Mouse (Mus musculus) testis, adult 2 months (tissue): Measurements from ENCODE around the gene Polm. TPM values are rescaled to one million over a fixed set of nuclear protein-coding genes. Genes with fewer than 3 reads are reported as not detected.

Source experiments
- H3K27ac ChIP-seq: fragments of 200-500 bp; 2 replicates; pipeline ENCODE4 v1.5.1; 2012; ENCODE audit warnings: low read depth, low read length; ENCODE audit not compliant: control insufficient read depth, insufficient read depth
- H3K27me3 ChIP-seq: fragments of 200-500 bp; 2 replicates; pipeline ENCODE4 v1.6.1; 2012; ENCODE audit warnings: mild to moderate bottlenecking, low read length, moderate library complexity; ENCODE audit not compliant: control insufficient read depth, insufficient read depth
- H3K36me3 ChIP-seq: fragments of 200-500 bp; 2 replicates; pipeline ENCODE4 v1.6.1; 2012; ENCODE audit warnings: mild to moderate bottlenecking, low read length; ENCODE audit not compliant: control insufficient read depth, insufficient read depth
- H3K4me1 ChIP-seq: fragments of 200-500 bp; 2 replicates; pipeline ENCODE4 v1.6.1; 2012; ENCODE audit warnings: low read length; ENCODE audit not compliant: control insufficient read depth, insufficient read depth
- H3K4me3 ChIP-seq: fragments of 200-500 bp; 2 replicates; pipeline ENCODE4 v1.5.1; 2012; ENCODE audit warnings: low read depth, mild to moderate bottlenecking, low read length, moderate library complexity, mixed read lengths; ENCODE audit not compliant: control insufficient read depth
- CTCF ChIP-seq: fragments of 200-500 bp; IDR thresholded peaks from 2 replicates; pipeline ENCODE4 v1.5.1; 2012; ENCODE audit warnings: low read depth, mild to moderate bottlenecking, inconsistent platforms, low read length, moderate library complexity; ENCODE audit not compliant: control insufficient read depth, insufficient read depth, insufficient replicate concordance
- POLR2A ChIP-seq: fragments of 200-500 bp; IDR thresholded peaks from 2 replicates; pipeline ENCODE4 v1.6.1; 2012; ENCODE audit warnings: low read depth, mild to moderate bottlenecking, inconsistent platforms, low read length, moderate library complexity; ENCODE audit not compliant: control insufficient read depth
- polyA plus RNA-seq: library from polyadenylated mRNA; depleted of rRNA; stranded (reverse); fragments of >200 nt; gene quantifications from 2 replicates; pipeline ENCODE4 v1.2.3, GENCODE M21; 2012; rRNA removed

Polm gene
- polyA plus RNA-seq, result 2.3 and 3.0 TPM in 2 replicates

DNA sequence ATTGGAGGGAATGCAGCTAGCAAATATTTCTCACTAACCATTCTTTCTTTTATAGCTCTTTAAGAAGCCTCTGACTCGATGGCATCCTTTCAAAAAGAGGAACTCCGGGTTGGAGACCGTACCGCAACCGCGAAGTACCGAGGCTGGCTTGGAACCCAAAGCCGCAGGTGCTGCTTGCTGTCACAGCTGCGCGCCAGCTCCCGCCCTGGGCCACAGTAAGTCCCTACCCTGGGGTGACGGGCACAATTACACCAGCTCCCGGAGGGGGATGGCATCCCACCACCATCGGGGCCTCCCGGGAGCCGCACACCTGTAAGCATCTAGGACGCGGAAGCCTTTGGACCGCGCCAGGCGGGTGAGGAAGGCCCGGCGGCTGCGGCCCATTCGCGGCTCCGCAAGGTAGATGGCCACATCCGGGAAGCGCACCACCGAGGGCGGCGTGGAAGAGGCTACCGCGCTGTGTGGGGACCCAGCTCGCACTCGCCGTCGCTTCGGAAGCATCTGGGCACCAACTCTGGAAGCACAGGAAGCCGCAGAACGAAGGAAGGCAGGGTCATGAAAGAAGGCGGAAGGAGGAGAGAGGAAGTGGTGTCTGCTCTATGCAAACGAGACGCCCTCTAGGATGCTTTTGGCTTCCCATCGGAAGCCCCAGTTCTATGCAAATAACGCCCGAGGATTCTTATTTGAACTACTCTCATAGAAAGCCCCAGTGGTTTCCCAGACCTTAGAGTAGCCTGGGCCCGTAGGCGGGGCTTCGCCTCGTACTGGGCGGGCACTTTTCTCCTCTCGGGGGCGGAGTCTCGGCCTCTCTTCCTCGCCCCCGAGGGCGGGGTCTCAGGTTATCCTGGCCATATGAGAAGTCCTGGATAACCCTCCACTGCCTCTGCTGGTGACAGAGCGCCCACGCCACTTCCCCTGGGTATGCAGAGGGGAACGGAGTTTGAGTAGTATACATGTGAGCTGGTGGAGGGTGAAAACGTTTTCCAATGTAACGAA, at the start of gene Polm:
Gene Polm, minus strand, starts transcription at position 766 of the 996 bp plus-strand sequence.
- Histone ChIP-seq H3K36me3 (no peaks in the 10 kb centered on the region), H3K4me1 (peaks cover 7% of the 10 kb centered on the region), H3K27me3 (no peaks in the 10 kb centered on the region), H3K27ac (peak within 1 kb of the TSS; percentile 3; the same call in 1 of the 2 replicates), H3K4me3 (peak within 1 kb of the TSS; percentile 76)
- TF ChIP-seq CTCF (peak; percentile 59; the same call in 1 of the 2 replicates), POLR2A (no peak; the same call in 1 of the 2 replicates)

DNA sequence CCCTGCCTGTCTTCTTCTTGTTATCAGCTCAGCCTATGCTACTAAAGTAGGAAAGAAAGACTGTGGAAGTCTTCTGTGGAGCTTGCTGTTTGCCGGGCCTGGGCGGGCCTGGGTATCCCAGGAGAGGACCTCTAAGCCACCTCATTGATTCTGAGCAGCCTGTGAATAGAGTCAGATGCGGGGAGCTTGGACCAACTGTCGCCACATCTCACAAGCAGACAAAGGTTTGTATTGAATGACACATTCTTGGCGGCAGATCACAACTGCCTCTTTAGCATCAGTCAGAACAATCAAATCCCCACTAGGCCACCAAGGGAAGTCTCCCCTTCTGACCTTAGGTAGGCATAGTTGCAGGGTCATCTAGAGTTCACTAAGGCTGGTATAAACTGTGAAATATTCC, 49.4 kb upstream of the Polm start:
- TF ChIP-seq CTCF, result no peak
- TF ChIP-seq POLR2A, result no peak
- H3K4me3 ChIP-seq, result no peak overlapping the region
- peaks cover 3% of the 10 kb centered on the region for H3K4me1 ChIP-seq
- no peaks in the 10 kb centered on the region for H3K27me3 ChIP-seq
- H3K27ac ChIP-seq, result no peak overlapping the region
- no peaks in the 10 kb centered on the region for H3K36me3 ChIP-seq

GRCm38 (mm10) chr11:5886187-5886586, 48.4 kb upstream of the Polm start:
- H3K4me1 ChIP-seq, result peaks cover 3% of the 10 kb centered on the region
- no peaks in the 10 kb centered on the region for H3K27me3 ChIP-seq
- H3K36me3 ChIP-seq, result no peaks in the 10 kb centered on the region
- TF ChIP-seq POLR2A, result no peak
- peak; percentile 38; the same call in 1 of the 2 replicates for TF ChIP-seq CTCF
- no peak overlapping the region for H3K4me3 ChIP-seq
- no peak overlapping the region for H3K27ac ChIP-seq

- peaks cover 10% of the 10 kb centered on the region for H3K4me1 ChIP-seq
- TF ChIP-seq POLR2A, result no peak
- TF ChIP-seq CTCF, result no peak
These were observed 44.7 kb upstream of the Polm start for GRCm38 (mm10) chr11:5882518-5882917.

DNA sequence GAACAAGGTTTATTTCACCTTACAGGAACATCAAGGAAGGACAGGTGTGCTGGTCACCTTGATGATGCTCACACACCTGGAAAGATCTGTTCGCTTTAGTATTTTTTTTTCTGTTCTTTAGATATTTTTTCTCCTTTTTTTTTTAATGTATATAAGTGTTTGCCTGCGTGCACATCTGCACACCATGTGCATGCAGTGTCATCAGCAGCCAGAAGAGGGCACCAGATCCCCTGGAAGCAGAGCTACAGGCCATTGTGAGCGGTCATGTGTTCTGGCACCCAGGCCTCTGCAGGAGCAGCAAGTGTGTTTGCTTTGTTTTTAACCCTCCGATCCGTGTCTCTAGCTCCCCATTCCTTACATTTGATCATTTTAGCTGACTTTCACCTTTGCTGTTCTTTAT, 42.1 kb upstream of the Polm start:
- TF ChIP-seq POLR2A, result no peak
- TF ChIP-seq CTCF, result peak; percentile 84; the same call in 1 of the 2 replicates
- Histone ChIP-seq H3K36me3 (no peaks in the 10 kb centered on the region), H3K27ac (no peak overlapping the region), H3K4me1 (peaks cover 9% of the 10 kb centered on the region), H3K4me3 (no peak overlapping the region), H3K27me3 (no peaks in the 10 kb centered on the region)

More at GRCm38 (mm10) chr11:5882518-5882917, 44.7 kb upstream of the Polm start:
- Histone ChIP-seq H3K36me3 (no peaks in the 10 kb centered on the region), H3K27ac (no peak overlapping the region), H3K27me3 (no peaks in the 10 kb centered on the region), H3K4me3 (no peak overlapping the region)

- Histone ChIP-seq H3K4me3 (peak overlapping the region; percentile 97), H3K27ac (peak overlapping the region; percentile 88), H3K4me1 (peaks cover 9% of the 10 kb centered on the region), H3K27me3 (no peaks in the 10 kb centered on the region), H3K36me3 (no peaks in the 10 kb centered on the region)
- TF ChIP-seq POLR2A, result no peak
- no peak for TF ChIP-seq CTCF
These were observed 40.8 kb upstream of the Polm start for GRCm38 (mm10) chr11:5878661-5879060.

DNA sequence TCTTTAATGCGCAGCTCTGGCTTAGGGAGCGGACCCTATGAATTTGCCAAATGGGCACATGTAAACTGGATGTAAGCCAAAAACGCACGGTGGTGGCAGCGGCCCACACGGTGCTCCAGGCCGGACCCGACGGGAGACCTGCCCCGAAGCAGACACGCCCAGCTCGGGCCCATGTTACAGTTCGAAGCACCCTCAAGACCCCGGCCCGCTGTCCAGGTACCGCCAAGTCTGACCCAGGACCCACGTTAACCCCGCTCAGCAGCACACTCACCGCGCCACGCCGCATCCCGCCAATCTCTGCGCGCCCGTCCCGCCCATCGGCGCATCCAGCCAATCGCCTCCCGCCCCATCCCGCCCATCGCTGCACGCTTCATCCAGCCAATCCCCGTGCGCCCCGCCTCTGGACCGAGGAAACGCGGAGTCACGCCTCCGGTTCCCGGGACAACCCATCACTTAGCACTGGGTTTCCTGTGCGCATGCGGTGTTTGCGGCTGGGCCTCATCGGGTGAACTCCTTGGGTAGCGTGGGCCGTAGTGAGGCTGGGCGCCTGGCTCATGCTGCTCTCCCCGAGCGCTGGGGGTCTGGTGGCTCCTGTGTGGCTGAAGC, 40.2 kb upstream of the Polm start, which contains the start of gene Pold2:
Gene Pold2, minus strand, starts transcription at position 372 of the 606 bp plus-strand sequence.
- peak within 1 kb of the TSS; percentile 88 for H3K27ac ChIP-seq
- no peaks in the 10 kb centered on the region for H3K36me3 ChIP-seq
- H3K4me3 ChIP-seq, result peak within 1 kb of the TSS; percentile 97
- no peaks in the 10 kb centered on the region for H3K27me3 ChIP-seq
- TF ChIP-seq POLR2A (peak; percentile 83), CTCF (no peak)
- peaks cover 9% of the 10 kb centered on the region for H3K4me1 ChIP-seq
